Mouse (Mus musculus): ENCODE results near the gene Ly75. TPM values are rescaled to one million over a fixed set of nuclear protein-coding genes. Genes with fewer than 3 reads are reported as not detected.
A peak's percentile ranks its signal among the peaks of the same experiment; 100 is the strongest.

Gene Ly75
- polyA plus RNA-seq, 1 experiment from 2014 or later = 1.2 TPM

DNA sequence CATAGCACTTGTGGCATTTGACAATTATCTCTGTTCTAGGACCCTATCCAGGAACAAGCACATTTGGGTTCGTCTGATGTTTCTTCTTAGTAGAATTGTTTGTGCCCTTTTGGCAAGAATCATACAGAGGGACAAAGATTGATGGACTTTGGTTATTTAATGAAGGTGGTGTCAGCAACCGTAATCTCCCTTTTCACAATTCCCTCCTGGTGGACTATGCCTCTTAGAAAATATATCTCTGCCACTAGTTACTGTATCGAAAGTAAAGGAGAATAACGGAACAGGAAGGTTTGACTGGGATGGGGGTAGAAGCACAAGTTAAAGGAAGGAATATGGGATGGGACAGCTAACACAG is 98.7 kb downstream of the Ly75 start, which contains the start of gene Cd302:
Cd302 (minus strand) TSS at position 22 of the 355 bp plus-strand sequence.
- no peaks in the 10 kb centered on the region for H3K36me3 ChIP-seq (ENCODE audit: control insufficient read depth, insufficient read depth, low read length)
- WGBS = 56% methylated on average over 4 of the region's 4 CpGs
- peak within 1 kb of the TSS; percentile 69 for H3K4me2 ChIP-seq (ENCODE audit: low read depth, low read length)
- H3K4me3 ChIP-seq (ENCODE audit: low read depth, low read length) = peak within 1 kb of the TSS; percentile 34
- no peaks in the 10 kb centered on the region for H3K9me3 ChIP-seq (ENCODE audit: control insufficient read depth, low read length)
- 0 out of 2 replicates have a peak, but pooled peaks cover 3% of the 10 kb centered on the region for H3K4me1 ChIP-seq (ENCODE audit: control insufficient read depth, insufficient read depth, low read length)
- ATAC-seq (ENCODE audit: low read depth) = no peak
- H3K27me3 ChIP-seq (ENCODE audit: control insufficient read depth, insufficient read depth, low read length) = peaks cover 7% of the 10 kb centered on the region; the same call in 1 of the 2 replicates
- no peak within 1 kb of the TSS for H3K27ac ChIP-seq (ENCODE audit: low read depth, low read length)
- H3K9ac ChIP-seq (replicated peaks; ENCODE audit: low read depth, low read length) = peak within 1 kb of the TSS; percentile 12

DNA sequence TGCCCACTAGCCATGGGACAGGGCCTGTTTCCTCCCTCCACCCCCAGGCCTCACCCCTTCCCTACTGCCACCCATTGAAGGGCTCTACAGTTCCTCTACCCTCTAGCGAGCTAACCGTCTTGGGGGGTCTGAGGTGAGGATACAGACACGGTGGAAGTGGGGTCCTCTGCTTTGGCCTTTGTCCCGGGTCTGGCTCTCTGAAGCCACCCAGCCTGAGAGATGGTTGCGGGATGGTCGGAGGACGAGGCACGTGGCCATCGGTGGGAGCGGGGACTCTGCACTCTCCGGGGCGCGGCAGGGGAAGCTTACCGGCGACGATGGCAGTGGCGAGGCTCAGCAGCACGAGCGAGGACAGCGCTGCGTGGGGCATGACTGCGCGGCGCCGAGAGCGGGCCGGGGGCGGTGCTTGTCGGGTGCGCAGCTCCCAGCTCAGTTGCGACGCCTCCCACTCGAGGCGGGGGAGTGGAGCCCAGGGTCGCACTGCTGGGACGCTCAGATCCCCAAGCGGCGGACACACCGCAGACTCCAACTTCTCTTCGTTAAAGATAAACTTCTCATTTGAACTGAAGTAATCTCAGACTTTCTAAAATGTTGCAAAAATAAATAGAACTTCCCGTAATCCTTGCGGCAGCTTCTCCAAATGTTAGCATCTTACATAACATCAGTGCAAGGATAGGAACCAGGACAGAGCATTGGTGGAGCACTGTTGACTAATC is 99.2 kb downstream of the Ly75 start:
- Histone ChIP-seq H3K4me2 (ENCODE audit: low read depth, low read length) (peak overlapping the region; percentile 69), H3K27me3 (ENCODE audit: control insufficient read depth, insufficient read depth, low read length) (peaks cover 7% of the 10 kb centered on the region; the same call in 1 of the 2 replicates), H3K27ac (ENCODE audit: low read depth, low read length) (no peak overlapping the region), H3K9ac (replicated peaks; ENCODE audit: low read depth, low read length) (peak overlapping the region; percentile 12), H3K4me3 (ENCODE audit: low read depth, low read length) (peak overlapping the region; percentile 34), H3K4me1 (ENCODE audit: control insufficient read depth, insufficient read depth, low read length) (0 out of 2 replicates have a peak, but pooled peaks cover 3% of the 10 kb centered on the region), H3K36me3 (ENCODE audit: control insufficient read depth, insufficient read depth, low read length) (no peaks in the 10 kb centered on the region), H3K9me3 (ENCODE audit: control insufficient read depth, low read length) (no peaks in the 10 kb centered on the region)
- peak; percentile 90 for ATAC-seq (ENCODE audit: low read depth)
- 2% methylated on average over 42 of the region's 42 CpGs for WGBS

DNA sequence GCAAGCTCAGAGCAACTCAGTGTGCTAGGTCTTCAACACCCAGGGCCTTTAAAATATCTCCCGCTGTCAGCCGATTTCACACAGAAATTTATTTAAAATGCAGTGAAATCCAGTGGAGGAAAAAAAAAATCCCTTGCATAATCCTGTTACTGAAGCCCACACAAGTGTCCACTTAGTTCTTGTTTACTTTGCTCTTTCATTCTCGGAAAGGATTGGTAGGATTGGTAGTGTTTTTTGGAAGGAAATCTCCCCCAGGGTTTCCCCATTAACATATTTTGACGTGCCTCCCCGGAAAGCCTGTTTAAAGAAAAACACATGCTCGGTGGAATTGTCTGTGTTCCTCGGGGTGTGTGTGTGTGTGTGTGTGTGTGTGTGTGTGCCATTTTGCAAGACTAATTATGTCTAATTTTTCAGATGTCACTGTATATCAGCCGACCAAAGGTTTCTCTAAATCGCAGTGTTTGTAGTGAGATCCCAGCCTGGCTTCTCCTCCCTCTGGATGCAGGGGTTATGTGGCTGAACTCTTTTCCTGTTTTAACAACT is 99.8 kb downstream of the Ly75 start:
- WGBS = 15% methylated on average over 9 of the region's 9 CpGs

GRCm38 (mm10) chr2:60282625-60283024 is 100.5 kb downstream of the Ly75 start:
- Histone ChIP-seq H3K4me1 (ENCODE audit: control insufficient read depth, insufficient read depth, low read length) (0 out of 2 replicates have a peak, but pooled peaks cover 3% of the 10 kb centered on the region), H3K36me3 (ENCODE audit: control insufficient read depth, insufficient read depth, low read length) (no peaks in the 10 kb centered on the region), H3K4me2 (ENCODE audit: low read depth, low read length) (no peak overlapping the region), H3K27me3 (ENCODE audit: control insufficient read depth, insufficient read depth, low read length) (peaks cover 7% of the 10 kb centered on the region; the same call in 1 of the 2 replicates), H3K9ac (replicated peaks; ENCODE audit: low read depth, low read length) (no peak overlapping the region), H3K27ac (ENCODE audit: low read depth, low read length) (no peak overlapping the region), H3K4me3 (ENCODE audit: low read depth, low read length) (no peak overlapping the region), H3K9me3 (ENCODE audit: control insufficient read depth, low read length) (no peaks in the 10 kb centered on the region)
- ATAC-seq (ENCODE audit: low read depth) = no peak
- WGBS = 83% methylated on average over 4 of the region's 4 CpGs

More for the DNA sequence above, 99.8 kb downstream of the Ly75 start:
- H3K9ac ChIP-seq (replicated peaks; ENCODE audit: low read depth, low read length) = peak overlapping the region; percentile 12; the same call in 1 of the 2 replicates
- H3K27me3 ChIP-seq (ENCODE audit: control insufficient read depth, insufficient read depth, low read length) = peaks cover 7% of the 10 kb centered on the region; the same call in 1 of the 2 replicates
- ATAC-seq (ENCODE audit: low read depth) = 0 out of 2 replicates have a peak, but pooled peaks have one; percentile 26
- 0 out of 2 replicates have a peak, but pooled peaks cover 3% of the 10 kb centered on the region for H3K4me1 ChIP-seq (ENCODE audit: control insufficient read depth, insufficient read depth, low read length)
- no peaks in the 10 kb centered on the region for H3K9me3 ChIP-seq (ENCODE audit: control insufficient read depth, low read length)
- H3K36me3 ChIP-seq (ENCODE audit: control insufficient read depth, insufficient read depth, low read length) = no peaks in the 10 kb centered on the region
- H3K4me3 ChIP-seq (ENCODE audit: low read depth, low read length) = peak overlapping the region; percentile 34
- H3K4me2 ChIP-seq (ENCODE audit: low read depth, low read length) = peak overlapping the region; percentile 69
- H3K27ac ChIP-seq (ENCODE audit: low read depth, low read length) = no peak overlapping the region

DNA sequence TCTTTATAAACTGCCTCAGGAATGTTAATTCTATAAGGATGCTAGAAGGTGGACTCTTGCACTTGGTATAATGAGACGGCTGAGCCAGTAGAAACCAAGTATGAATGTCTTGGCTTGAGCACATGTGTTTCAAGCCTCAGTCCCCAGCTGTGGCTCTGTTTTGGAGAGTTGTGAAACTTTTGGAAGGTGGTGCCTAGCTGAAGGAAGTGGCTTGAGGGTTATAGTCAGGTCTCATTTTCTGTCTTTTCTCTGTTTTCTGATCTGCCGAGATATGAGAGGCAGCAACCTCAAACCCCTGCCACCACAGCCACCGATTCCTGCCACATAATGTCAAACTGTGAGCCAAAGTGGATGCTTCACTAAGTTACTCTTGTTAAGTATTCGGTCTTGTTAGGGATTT is 104.5 kb downstream of the Ly75 start:
- no peak overlapping the region for H3K27ac ChIP-seq (ENCODE audit: low read depth, low read length)
- WGBS = 93% methylated on average over 4 of the region's 4 CpGs
- H3K4me3 ChIP-seq (ENCODE audit: low read depth, low read length) = no peak overlapping the region
- no peak for ATAC-seq (ENCODE audit: low read depth)
- H3K36me3 ChIP-seq (ENCODE audit: control insufficient read depth, insufficient read depth, low read length) = no peaks in the 10 kb centered on the region
- no peaks in the 10 kb centered on the region for H3K27me3 ChIP-seq (ENCODE audit: control insufficient read depth, insufficient read depth, low read length)
- H3K4me2 ChIP-seq (ENCODE audit: low read depth, low read length) = no peak overlapping the region
- H3K4me1 ChIP-seq (ENCODE audit: control insufficient read depth, insufficient read depth, low read length) = no peaks in the 10 kb centered on the region
- H3K9me3 ChIP-seq (ENCODE audit: control insufficient read depth, low read length) = no peaks in the 10 kb centered on the region
- H3K9ac ChIP-seq (replicated peaks; ENCODE audit: low read depth, low read length) = no peak overlapping the region

GRCm38 (mm10) chr2:60269856-60270479 is 113.1 kb downstream of the Ly75 start:
- no peak overlapping the region for H3K9ac ChIP-seq (replicated peaks; ENCODE audit: low read depth, low read length)
- WGBS = 97% methylated on average over 14 of the region's 14 CpGs

GRCm38 (mm10) chr2:60267567-60267966 is 115.5 kb downstream of the Ly75 start:
- 81% methylated on average over 1 of the region's 1 CpGs for WGBS
- H3K9me3 ChIP-seq (ENCODE audit: control insufficient read depth, low read length) = no peaks in the 10 kb centered on the region
- no peak for ATAC-seq (ENCODE audit: low read depth)
- no peak overlapping the region for H3K4me2 ChIP-seq (ENCODE audit: low read depth, low read length)
- no peaks in the 10 kb centered on the region for H3K36me3 ChIP-seq (ENCODE audit: control insufficient read depth, insufficient read depth, low read length)
- no peak overlapping the region for H3K4me3 ChIP-seq (ENCODE audit: low read depth, low read length)
- no peaks in the 10 kb centered on the region for H3K4me1 ChIP-seq (ENCODE audit: control insufficient read depth, insufficient read depth, low read length)
- no peak overlapping the region for H3K9ac ChIP-seq (replicated peaks; ENCODE audit: low read depth, low read length)
- no peak overlapping the region for H3K27ac ChIP-seq (ENCODE audit: low read depth, low read length)
- no peaks in the 10 kb centered on the region for H3K27me3 ChIP-seq (ENCODE audit: control insufficient read depth, insufficient read depth, low read length)

More at GRCm38 (mm10) chr2:60269856-60270479, 113.1 kb downstream of the Ly75 start:
- Histone ChIP-seq H3K36me3 (ENCODE audit: control insufficient read depth, insufficient read depth, low read length) (no peaks in the 10 kb centered on the region), H3K4me2 (ENCODE audit: low read depth, low read length) (no peak overlapping the region), H3K27me3 (ENCODE audit: control insufficient read depth, insufficient read depth, low read length) (no peaks in the 10 kb centered on the region), H3K9me3 (ENCODE audit: control insufficient read depth, low read length) (no peaks in the 10 kb centered on the region), H3K27ac (ENCODE audit: low read depth, low read length) (no peak overlapping the region), H3K4me3 (ENCODE audit: low read depth, low read length) (no peak overlapping the region), H3K4me1 (ENCODE audit: control insufficient read depth, insufficient read depth, low read length) (no peaks in the 10 kb centered on the region)
- no peak for ATAC-seq (ENCODE audit: low read depth)

GRCm38 (mm10) chr2:60260621-60261350 is 122.3 kb downstream of the Ly75 start:
- H3K27ac ChIP-seq (ENCODE audit: low read depth, low read length) = no peak overlapping the region
- H3K9ac ChIP-seq (replicated peaks; ENCODE audit: low read depth, low read length) = no peak overlapping the region
- H3K27me3 ChIP-seq (ENCODE audit: control insufficient read depth, insufficient read depth, low read length) = no peaks in the 10 kb centered on the region
- no peaks in the 10 kb centered on the region for H3K36me3 ChIP-seq (ENCODE audit: control insufficient read depth, insufficient read depth, low read length)
- ATAC-seq (ENCODE audit: low read depth) = no peak
- WGBS = 90% methylated on average over 5 of the region's 5 CpGs
- no peak overlapping the region for H3K4me2 ChIP-seq (ENCODE audit: low read depth, low read length)
- no peaks in the 10 kb centered on the region for H3K4me1 ChIP-seq (ENCODE audit: control insufficient read depth, insufficient read depth, low read length)
- no peak overlapping the region for H3K4me3 ChIP-seq (ENCODE audit: low read depth, low read length)
- H3K9me3 ChIP-seq (ENCODE audit: control insufficient read depth, low read length) = no peaks in the 10 kb centered on the region

All from neural tube, embryonic 14.5 days (tissue).